Mouse (Mus musculus) limb, embryonic 15.5 days (tissue): ENCODE results near the gene 6330409D20Rik. TPM values are rescaled to one million over a fixed set of nuclear protein-coding genes. Genes with fewer than 3 reads are reported as not detected.

Experiments used
- ATAC-seq: fragments of 200-750 bp; cut with Nextera tagmentation; 2 replicates; pipeline ENCODE4 v1.8.0; 2017; ENCODE audit warnings: low read depth, moderate TSS enrichment; ENCODE audit not compliant: insufficient number of reproducible peaks, low FRiP score, low TSS enrichment
- H3K27ac ChIP-seq: fragments of 300-500 bp; sonication (generic); 2 replicates; pipeline ENCODE4 v1.5.1; 2015; ENCODE audit warnings: moderate library complexity, mild to moderate bottlenecking, inconsistent platforms
- H3K27me3 ChIP-seq: fragments of 300-500 bp; sonication (generic); 2 replicates; pipeline ENCODE4 v1.6.1; 2015; ENCODE audit warnings: inconsistent platforms
- H3K36me3 ChIP-seq: fragments of 300-500 bp; sonication (generic); 2 replicates; pipeline ENCODE4 v1.6.1; 2015; ENCODE audit warnings: inconsistent platforms
- H3K4me1 ChIP-seq: fragments of 300-500 bp; sonication (generic); 2 replicates; pipeline ENCODE4 v1.6.1; 2015; ENCODE audit warnings: inconsistent platforms
- H3K4me2 ChIP-seq: fragments of 300-500 bp; sonication (generic); 2 replicates; pipeline ENCODE4 v1.6.1; 2015; ENCODE audit warnings: mild to moderate bottlenecking, inconsistent platforms
- H3K4me3 ChIP-seq: fragments of 300-500 bp; sonication (generic); 2 replicates; pipeline ENCODE4 v1.5.1; 2015; ENCODE audit warnings: mild to moderate bottlenecking, inconsistent platforms
- H3K9ac ChIP-seq: fragments of 300-500 bp; sonication (generic); 2 replicates; pipeline ENCODE4 v1.6.1; 2015; ENCODE audit warnings: inconsistent platforms
- H3K9me3 ChIP-seq: fragments of 300-500 bp; sonication (generic); 2 replicates; pipeline ENCODE4 v1.6.1; 2016; ENCODE audit warnings: inconsistent platforms
- WGBS: fragments of 180-500 bp; shearing (Covaris S2); methylation state at CpG from one replicate; pipeline ENCODE4 v1.1.7; 2015; 5-methylcytosine and 5-hydroxymethylcytosine counted together
- polyA plus RNA-seq: library from polyadenylated mRNA; unstranded; fragments of >200 nt; fragmentation: Nextera tagmentation; extraction: Ambion mirVana; gene quantifications from 2 replicates; pipeline ENCODE4 v1.2.1, GENCODE M21; 2015

6330409D20Rik gene
- not detected in 2 replicates for polyA plus RNA-seq

DNA sequence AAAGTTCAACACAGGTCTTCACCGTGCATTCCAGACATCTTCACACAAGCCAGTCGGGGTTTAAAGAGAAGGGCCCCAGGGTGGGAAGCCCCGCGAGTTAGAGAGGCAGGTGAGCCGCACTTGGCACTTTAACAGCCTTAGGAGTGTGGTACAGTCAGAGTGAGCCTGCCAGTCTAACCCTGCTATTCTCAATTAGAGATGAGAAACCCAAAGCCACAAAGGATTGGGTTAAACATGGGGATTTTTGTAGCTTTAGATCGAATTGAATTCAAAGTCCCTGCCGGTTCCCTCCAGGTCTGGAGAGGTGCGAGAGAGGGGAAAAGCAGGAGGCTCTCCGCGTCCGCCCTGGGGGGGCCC, at the start of gene 6330409D20Rik:
TSS of gene 6330409D20Rik (minus strand) at position 101 of the 357 bp plus-strand sequence.
- peaks cover 17% of the 10 kb centered on the region for H3K4me1 ChIP-seq
- H3K36me3 ChIP-seq: peaks cover 10% of the 10 kb centered on the region
- peak within 1 kb of the TSS; percentile 49 for H3K4me3 ChIP-seq
- peaks cover 38% of the 10 kb centered on the region for H3K27me3 ChIP-seq
- H3K9me3 ChIP-seq: no peaks in the 10 kb centered on the region
- no peak within 1 kb of the TSS for H3K27ac ChIP-seq
- WGBS: 7% methylated on average over 11 of the region's 11 CpGs
- H3K4me2 ChIP-seq: peak within 1 kb of the TSS; percentile 95
- no peak for ATAC-seq
- H3K9ac ChIP-seq: peak within 1 kb of the TSS; percentile 33; the same call in 1 of the 2 replicates

DNA sequence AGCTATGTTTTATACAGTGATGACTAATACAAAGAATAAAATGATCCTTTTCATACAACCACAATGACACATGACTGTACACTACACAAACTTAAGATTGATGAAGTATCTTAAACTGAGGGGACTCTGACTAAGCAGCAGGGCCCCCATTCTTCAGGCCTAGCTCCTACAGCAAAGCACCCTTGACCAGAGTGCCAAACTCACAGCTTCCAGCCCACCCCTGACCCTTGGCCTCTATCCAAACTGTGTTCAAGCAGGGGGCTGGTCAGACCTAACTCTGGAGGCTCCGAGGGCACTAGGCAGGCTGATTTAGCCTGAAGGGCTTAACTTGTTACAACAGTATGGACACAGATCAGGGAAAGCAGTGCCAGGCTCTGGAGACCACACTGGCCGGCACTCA, 47.8 kb upstream of the 6330409D20Rik start:
- no peak overlapping the region for H3K27ac ChIP-seq
- no peak for ATAC-seq
- no peaks in the 10 kb centered on the region for H3K27me3 ChIP-seq
- peaks cover 6% of the 10 kb centered on the region; the same call in 1 of the 2 replicates for H3K4me1 ChIP-seq
- H3K9ac ChIP-seq: no peak overlapping the region
- 51% methylated on average over 2 of the region's 2 CpGs for WGBS
- no peak overlapping the region for H3K4me3 ChIP-seq
- H3K36me3 ChIP-seq: peaks cover 16% of the 10 kb centered on the region
- H3K4me2 ChIP-seq: no peak overlapping the region
- no peaks in the 10 kb centered on the region for H3K9me3 ChIP-seq

- Histone ChIP-seq H3K9me3 (no peaks in the 10 kb centered on the region), H3K4me2 (no peak overlapping the region), H3K27ac (no peak overlapping the region), H3K4me1 (peaks cover 6% of the 10 kb centered on the region; the same call in 1 of the 2 replicates), H3K4me3 (no peak overlapping the region), H3K27me3 (no peaks in the 10 kb centered on the region), H3K9ac (no peak overlapping the region), H3K36me3 (peaks cover 13% of the 10 kb centered on the region)
- no peak for ATAC-seq
- WGBS: 60% methylated on average over 6 of the region's 6 CpGs
Measured at GRCm38 (mm10) chr2:32787176-32787575, 46.4 kb upstream of the 6330409D20Rik start.

- Histone ChIP-seq H3K27ac (no peak within 1 kb of the TSS), H3K27me3 (no peaks in the 10 kb centered on the region), H3K36me3 (peaks cover 1% of the 10 kb centered on the region; the same call in 1 of the 2 replicates), H3K4me1 (peaks cover 6% of the 10 kb centered on the region; the same call in 1 of the 2 replicates), H3K9ac (no peak within 1 kb of the TSS), H3K9me3 (no peaks in the 10 kb centered on the region), H3K4me3 (no peak within 1 kb of the TSS), H3K4me2 (no peak within 1 kb of the TSS)
- ATAC-seq: no peak
- WGBS: 64% methylated on average over 4 of the region's 4 CpGs
Measured at GRCm38 (mm10) chr2:32784048-32784681, 43.3 kb upstream of the 6330409D20Rik start, which contains the start of gene Cfap157. Gene Cfap157, minus strand, starts transcription at chr2:32784428.

- no peaks in the 10 kb centered on the region for H3K36me3 ChIP-seq
- no peak for ATAC-seq
- no peak overlapping the region for H3K9ac ChIP-seq
- H3K4me1 ChIP-seq: peaks cover 12% of the 10 kb centered on the region; the same call in 1 of the 2 replicates
- no peaks in the 10 kb centered on the region for H3K9me3 ChIP-seq
- no peak overlapping the region for H3K4me2 ChIP-seq
- no peaks in the 10 kb centered on the region for H3K27me3 ChIP-seq
- H3K27ac ChIP-seq: no peak overlapping the region
- no peak overlapping the region for H3K4me3 ChIP-seq
- WGBS: 79% methylated on average over 6 of the region's 6 CpGs
Measured at GRCm38 (mm10) chr2:32781710-32782109, 40.9 kb upstream of the 6330409D20Rik start.

- no peak overlapping the region for H3K4me2 ChIP-seq
- peaks cover 25% of the 10 kb centered on the region for H3K4me1 ChIP-seq
- ATAC-seq: no peak
Measured at GRCm38 (mm10) chr2:32779714-32780113, 38.9 kb upstream of the 6330409D20Rik start.

GRCm38 (mm10) chr2:32779131-32779530, 38.3 kb upstream of the 6330409D20Rik start:
- 17% methylated on average over 8 of the region's 8 CpGs for WGBS
- no peak overlapping the region for H3K27ac ChIP-seq
- no peaks in the 10 kb centered on the region for H3K9me3 ChIP-seq
- H3K4me1 ChIP-seq: peaks cover 22% of the 10 kb centered on the region
- H3K4me2 ChIP-seq: no peak overlapping the region
- H3K27me3 ChIP-seq: no peaks in the 10 kb centered on the region
- no peak for ATAC-seq
- no peaks in the 10 kb centered on the region for H3K36me3 ChIP-seq
- H3K9ac ChIP-seq: no peak overlapping the region
- no peak overlapping the region for H3K4me3 ChIP-seq

More at GRCm38 (mm10) chr2:32779714-32780113, 38.9 kb upstream of the 6330409D20Rik start:
- Histone ChIP-seq H3K4me3 (no peak overlapping the region), H3K36me3 (no peaks in the 10 kb centered on the region), H3K9ac (no peak overlapping the region), H3K27me3 (no peaks in the 10 kb centered on the region), H3K9me3 (no peaks in the 10 kb centered on the region), H3K27ac (no peak overlapping the region)
- 84% methylated on average over 6 of the region's 6 CpGs for WGBS

DNA sequence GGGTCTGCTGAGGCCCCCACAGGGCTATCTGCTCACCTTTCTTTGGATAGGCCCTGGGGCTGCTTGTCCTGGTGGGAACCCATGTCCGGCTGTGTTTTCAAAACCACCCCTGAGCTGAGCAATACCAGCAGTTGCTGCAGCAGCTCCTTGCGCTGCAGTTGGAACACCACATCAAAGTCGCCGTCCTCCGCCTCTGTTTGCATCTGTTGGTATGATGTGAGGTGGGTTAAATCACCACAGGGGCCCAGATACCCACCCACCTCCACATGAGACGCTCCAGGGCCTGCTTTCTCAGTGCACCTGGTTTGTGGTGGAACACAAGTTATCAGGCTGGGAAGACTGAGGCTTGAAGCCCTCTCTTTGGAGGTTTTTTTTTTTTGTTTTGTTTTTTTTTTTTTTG, 37.3 kb upstream of the 6330409D20Rik start:
- Histone ChIP-seq H3K27me3 (no peaks in the 10 kb centered on the region), H3K4me3 (no peak overlapping the region), H3K4me1 (peaks cover 20% of the 10 kb centered on the region), H3K27ac (no peak overlapping the region), H3K9me3 (no peaks in the 10 kb centered on the region), H3K9ac (no peak overlapping the region), H3K36me3 (no peaks in the 10 kb centered on the region), H3K4me2 (no peak overlapping the region)
- ATAC-seq: no peak
- WGBS: 79% methylated on average over 6 of the region's 6 CpGs

- WGBS: 25% methylated on average over 22 of the region's 22 CpGs
- H3K27ac ChIP-seq: no peak overlapping the region
Measured at GRCm38 (mm10) chr2:32776192-32776591, 35.4 kb upstream of the 6330409D20Rik start.

DNA sequence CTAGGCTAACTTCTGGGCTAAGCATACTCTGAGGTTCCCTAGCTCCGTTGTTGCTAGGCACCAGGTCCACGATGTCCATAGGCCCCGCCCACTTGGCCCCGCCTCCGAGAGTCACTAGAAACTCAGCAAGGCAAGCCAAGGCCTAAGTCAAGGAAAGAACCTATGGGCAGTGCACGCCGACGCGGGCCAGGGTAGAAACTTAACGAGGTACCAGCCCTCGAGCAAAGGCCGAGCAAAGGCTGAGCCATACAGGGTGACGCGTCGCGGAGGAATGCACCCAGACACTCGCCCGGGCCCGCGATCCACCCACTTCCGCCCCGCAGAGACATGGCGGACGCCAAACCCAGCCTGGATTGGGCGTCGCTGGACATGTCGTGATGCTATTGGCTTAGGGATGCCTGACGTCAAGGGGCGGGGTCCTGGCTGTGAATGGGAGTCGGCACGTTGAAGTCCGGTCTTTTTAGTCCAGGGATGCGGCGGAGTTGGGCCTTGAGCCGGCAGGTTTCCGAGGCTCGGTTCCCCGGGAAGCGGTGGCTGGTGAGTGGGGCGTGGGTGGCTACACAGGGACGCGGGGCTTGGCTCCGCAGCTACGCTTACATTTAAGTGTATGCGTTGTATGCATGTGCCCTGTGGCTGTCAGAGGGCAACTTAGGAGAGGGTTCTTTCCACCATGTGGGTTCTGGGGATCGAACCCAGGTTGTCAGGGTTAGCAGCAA, 34.7 kb upstream of the 6330409D20Rik start, which contains the start of the genes Ttc16 and Ptrh1:
TSS of gene Ttc16 (minus strand) at position 275 of the 716 bp plus-strand sequence.
TSS of gene Ptrh1 (plus strand) at position 428 of the 716 bp plus-strand sequence.
- peak within 1 kb of the TSS; percentile 72 for H3K4me3 ChIP-seq
- ATAC-seq: peak; percentile 95
- H3K4me2 ChIP-seq: peak within 1 kb of the TSS; percentile 90
- H3K27me3 ChIP-seq: no peaks in the 10 kb centered on the region
- WGBS: under 1% methylated on average over 46 of the region's 46 CpGs
- no peaks in the 10 kb centered on the region for H3K9me3 ChIP-seq
- peak within 1 kb of the TSS; percentile 85 for H3K27ac ChIP-seq
- no peaks in the 10 kb centered on the region for H3K36me3 ChIP-seq
- peak within 1 kb of the TSS; percentile 48 for H3K9ac ChIP-seq
- H3K4me1 ChIP-seq: peaks cover 20% of the 10 kb centered on the region

More at GRCm38 (mm10) chr2:32776192-32776591, 35.4 kb upstream of the 6330409D20Rik start:
- peak overlapping the region; percentile 90 for H3K4me2 ChIP-seq
- no peaks in the 10 kb centered on the region for H3K36me3 ChIP-seq
- H3K9ac ChIP-seq: peak overlapping the region; percentile 48; the same call in 1 of the 2 replicates
- peaks cover 20% of the 10 kb centered on the region for H3K4me1 ChIP-seq
- no peaks in the 10 kb centered on the region for H3K9me3 ChIP-seq
- no peak for ATAC-seq
- no peaks in the 10 kb centered on the region for H3K27me3 ChIP-seq
- H3K4me3 ChIP-seq: peak overlapping the region; percentile 72

GRCm38 (mm10) chr2:32772626-32773279, 31.9 kb upstream of the 6330409D20Rik start:
- peaks cover 19% of the 10 kb centered on the region for H3K4me1 ChIP-seq
- H3K36me3 ChIP-seq: no peaks in the 10 kb centered on the region
- H3K9me3 ChIP-seq: no peaks in the 10 kb centered on the region
- no peak overlapping the region for H3K4me2 ChIP-seq
- ATAC-seq: no peak
- no peak overlapping the region for H3K4me3 ChIP-seq
- 74% methylated on average over 8 of the region's 8 CpGs for WGBS
- no peaks in the 10 kb centered on the region for H3K27me3 ChIP-seq
- no peak overlapping the region for H3K27ac ChIP-seq
- no peak overlapping the region for H3K9ac ChIP-seq
